Comparison of ENCODE assay signal across 23 mouse cellular contexts in genomic region chr3:80818619-80819018, GRCm38 (mm10). TPM values are rescaled to one million over a fixed set of nuclear protein-coding genes. Genes with fewer than 3 reads are reported as not detected.
A peak's percentile ranks its signal among the peaks of the same experiment; 100 is the strongest.
DNase-seq lines count a peak whose midpoint lies in the region; ATAC-seq and TF ChIP-seq lines count a peak whose summit lies in the region.
"Had no signal": no experiment of that assay in that cellular context is flagged by ENCODE, and none has a peak within 500 bp of the region (broad histone marks: within the 10 kb centered on the region; RNA-seq: fewer than 3 reads in every experiment).

No protein-coding gene starts in this region.

- H3K27ac ChIP-seq in left cerebral cortex, adult 2 months, result peak overlapping the region; percentile 44; the same call in 1 of the 2 replicates

- DNase-seq in frontal cortex, postnatal 14 days (ENCODE audit: low spot score in 2 of 2), result no peak
- no peak for DNase-seq in left cerebral cortex, adult 2 months (ENCODE audit: extremely low spot score in 1 of 2, low spot score in 2 of 2)
- DNase-seq in left cerebral cortex, postnatal 36 days (ENCODE audit: low spot score in 2 of 2), result no peak
- peak; percentile 50 for DNase-seq in brain, adult 2 months (ENCODE audit: low read depth, low spot score)
- DNase-seq in gastrocnemius, postnatal 10 days, result no peak
- DNase-seq: adrenal gland, adult 2 months; adrenal gland, adult 8-10 months; adrenal gland, postnatal 10 days; adrenal gland, postnatal 14 days; adrenal gland, postnatal 25 days; adrenal gland, postnatal 36 days; B cell, adult 2 months; cerebellum, adult 11 months; cerebellum, adult 11-12 months; cerebellum, adult 18-20 months; cerebellum, adult 2 months had no signal

- ATAC-seq in frontal cortex, adult (ENCODE audit: low TSS enrichment), result peak; percentile 93
- ATAC-seq: activated CD4-positive, CD25-positive, alpha-beta regulatory T cell, adult 4 months; CD4-positive, CD25-positive, alpha-beta regulatory T cell, adult 4 months; Patski had no signal

- intact Hi-C loops in left cerebral cortex, adult 2 months (cut with DNase I), result no loop called here
- intact Hi-C loops in left cerebral cortex, postnatal 36 days (cut with DNase I), result no loop called here

- H3K4me3 ChIP-seq in left cerebral cortex, adult 2 months, result no peak overlapping the region

- TF ChIP-seq CTCF in left cerebral cortex, adult 2 months (IDR thresholded peaks at IDR 0.05), result no peak

RNA-seq across cellular contexts. Expression of gene Gria2, which starts 16.0 kb away (rescaled TPM):
- total RNA-seq in left cerebral cortex, adult 2 months (2021), result 100 to 1,000 TPM; 535 to 547 TPM
- 100 to 1,000 TPM; 440 to 563 TPM for total RNA-seq in left cerebral cortex, postnatal 36 days (2021)
- total RNA-seq in gastrocnemius, postnatal 10 days (2021), result under 1 TPM; 0.52 to 0.81 TPM
- total RNA-seq: CH12.LX, ES-E14, MEL had no signal

Comparison
In these comparisons a context has a peak if more than half of its experiments do, and no peak if none do; other contexts are left out.
1. RNA of gene Gria2, which starts 16.0 kb away (total RNA-seq): 440 to 563 TPM in left cerebral cortex, postnatal 36 days and 535 to 547 TPM in left cerebral cortex, adult 2 months; 0.52 to 0.81 TPM in gastrocnemius, postnatal 10 days; every median in the first group is over 100 times any median in the second.